Mouse (Mus musculus) myocyte (in vitro differentiated cells): Measurements from ENCODE around the gene Mettl7b. TPM values are rescaled to one million over a fixed set of nuclear protein-coding genes. Genes with fewer than 3 reads are reported as not detected.
A peak's percentile ranks its signal among the peaks of the same experiment; 100 is the strongest.

Experiments
- H3K27me3 ChIP-seq: one replicate; pipeline ENCODE4 v1.6.1; 2011; ENCODE audit not compliant: control insufficient read depth, insufficient read depth, insufficient read length
- H3K36me3 ChIP-seq: one replicate; pipeline ENCODE4 v1.6.1; 2011; ENCODE audit not compliant: control insufficient read depth, insufficient read depth
- H3K4me2 ChIP-seq: one replicate; pipeline ENCODE4 v1.6.1; 2011; ENCODE audit warnings: low read depth, control low read depth
- H3K4me3 ChIP-seq: one replicate; pipeline ENCODE4 v1.5.1; 2011; ENCODE audit warnings: mild to moderate bottlenecking, control low read depth, moderate library complexity
- H3K79me2 ChIP-seq: one replicate; pipeline ENCODE4 v1.6.1; 2011; ENCODE audit not compliant: control insufficient read depth, insufficient read depth
- H3ac ChIP-seq: one replicate; pipeline ENCODE4 v1.6.1; 2011; ENCODE audit not compliant: control insufficient read depth, insufficient read length
- CEBPB ChIP-seq: IDR thresholded peaks from 2 replicates; pipeline ENCODE4 v1.6.1; 2011; ENCODE audit warnings: mild to moderate bottlenecking, moderate library complexity; ENCODE audit not compliant: poor library complexity, insufficient read depth, severe bottlenecking
- E2F4 ChIP-seq: IDR thresholded peaks from one replicate; pipeline ENCODE4 v1.6.1; 2011; ENCODE audit warnings: mild to moderate bottlenecking, control low read depth, moderate library complexity; ENCODE audit not compliant: insufficient read depth
- MAX ChIP-seq: IDR thresholded peaks from one replicate; pipeline ENCODE4 v1.6.1; 2011; ENCODE audit warnings: low read depth, mild to moderate bottlenecking, control low read depth
- MYOD1 ChIP-seq, 3 experiments: IDR thresholded peaks; one replicate each; pipeline ENCODE4 v1.6.1; 2011; ENCODE audit warnings: control low read depth in 2 of 3, low read depth in 2 of 3, mild to moderate bottlenecking in 2 of 3, moderate library complexity in 1 of 3; ENCODE audit not compliant: insufficient read length in 2 of 3, control insufficient read depth in 1 of 3
- MYOG ChIP-seq, 3 experiments: IDR thresholded peaks; one replicate each; pipeline ENCODE4 v1.6.1; 2011; ENCODE audit warnings: control low read depth in 2 of 3, low read depth in 2 of 3, mild to moderate bottlenecking in 2 of 3; ENCODE audit not compliant: insufficient read length in 2 of 3, control insufficient read depth in 1 of 3, insufficient read depth in 1 of 3
- POLR2A ChIP-seq: IDR thresholded peaks from one replicate; pipeline ENCODE4 v1.6.1; 2011; ENCODE audit warnings: low read depth, mild to moderate bottlenecking, control low read depth, moderate library complexity; ENCODE audit not compliant: insufficient read length
- POLR2AphosphoS2 ChIP-seq: IDR thresholded peaks from one replicate; pipeline ENCODE4 v1.6.1; 2011; ENCODE audit warnings: low read depth, control low read depth; ENCODE audit not compliant: insufficient read length
- REST ChIP-seq: IDR thresholded peaks from one replicate; pipeline ENCODE4 v1.6.1; 2011; ENCODE audit warnings: mild to moderate bottlenecking, control low read depth, moderate library complexity; ENCODE audit not compliant: insufficient read depth, insufficient read length
- SRF ChIP-seq: IDR thresholded peaks from one replicate; pipeline ENCODE4 v1.6.1; 2011; ENCODE audit warnings: low read depth; ENCODE audit not compliant: control insufficient read depth, insufficient read length
- TCF12 ChIP-seq: IDR thresholded peaks from one replicate; pipeline ENCODE4 v1.6.1; 2011; ENCODE audit warnings: mild to moderate bottlenecking, control low read depth; ENCODE audit not compliant: poor library complexity, insufficient read depth, severe bottlenecking
- TCF3 ChIP-seq: IDR thresholded peaks from one replicate; pipeline ENCODE4 v1.6.1; 2011; ENCODE audit warnings: low read depth, control low read depth; ENCODE audit not compliant: insufficient read length
- USF1 ChIP-seq: IDR thresholded peaks from one replicate; pipeline ENCODE4 v1.6.1; 2011; ENCODE audit warnings: low read depth, mild to moderate bottlenecking, control low read depth, moderate library complexity
- polyA plus RNA-seq: library from polyadenylated mRNA; unstranded; fragments of >200 nt; fragmentation: generic; extraction: Trizol; gene quantifications from one replicate; pipeline ENCODE4 v1.2.1, GENCODE M21; 2012; ENCODE audit warnings: missing spikeins

Gene Mettl7b
- polyA plus RNA-seq, 1 experiment = 0.71 TPM

GRCm38 (mm10) chr10:128913219-128913618, 47.6 kb downstream of the Mettl7b start:
- H3K4me3 ChIP-seq = peak overlapping the region; percentile 96
- H3K27me3 ChIP-seq = no peaks in the 10 kb centered on the region
- peaks cover 61% of the 10 kb centered on the region for H3K36me3 ChIP-seq
- H3K79me2 ChIP-seq = peaks cover 64% of the 10 kb centered on the region
- H3K4me2 ChIP-seq = peak overlapping the region; percentile 93
- TF ChIP-seq SRF = no peak
- TF ChIP-seq USF1 = no peak
- no peak for TF ChIP-seq TCF12
- no peak for TF ChIP-seq E2F4
- TF ChIP-seq TCF3 = no peak
- no peak overlapping the region for H3ac ChIP-seq

DNA sequence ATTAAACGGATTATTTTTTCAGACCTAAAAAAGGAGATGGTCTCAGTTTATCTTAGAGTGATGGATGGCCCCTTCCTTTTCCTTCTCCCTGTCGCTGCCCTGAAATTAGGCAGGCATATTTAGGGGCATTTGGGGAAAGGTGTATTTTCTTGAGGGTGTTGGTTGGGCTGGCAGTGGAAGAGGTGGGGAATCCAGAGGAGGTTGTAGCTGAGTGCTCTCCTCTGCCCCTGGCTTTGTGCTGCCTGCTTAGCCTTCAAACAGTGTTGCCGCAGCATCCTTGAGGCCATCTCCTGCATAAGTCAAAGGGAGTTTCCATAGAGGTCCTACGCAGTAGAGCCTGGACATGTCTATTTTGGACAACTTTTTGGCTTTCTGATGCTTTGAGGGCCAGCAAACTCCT, 48.0 kb downstream of the Mettl7b start:
- peaks cover 64% of the 10 kb centered on the region for H3K79me2 ChIP-seq
- peaks cover 61% of the 10 kb centered on the region for H3K36me3 ChIP-seq
- TF ChIP-seq POLR2A (no peak), POLR2AphosphoS2 (peak; percentile 80), MYOD1 (IDR thresholded peaks at IDR 0.05; ENCODE audit: control insufficient read depth in 1 of 3, insufficient read length in 2 of 3, low read depth in 2 of 3) (no peak), CEBPB (no peak), MYOG (IDR thresholded peaks at IDR 0.05; ENCODE audit: control insufficient read depth in 1 of 3, insufficient read depth in 1 of 3, insufficient read length in 2 of 3, low read depth in 2 of 3) (no peak), SRF (no peak)
- peak overlapping the region; percentile 93 for H3K4me2 ChIP-seq
- no peak overlapping the region for H3ac ChIP-seq
- H3K4me3 ChIP-seq = peak overlapping the region; percentile 96
- H3K27me3 ChIP-seq = no peaks in the 10 kb centered on the region

- no peak overlapping the region for H3ac ChIP-seq
- peaks cover 64% of the 10 kb centered on the region for H3K79me2 ChIP-seq
- H3K4me3 ChIP-seq = peak overlapping the region; percentile 96
- H3K36me3 ChIP-seq = peaks cover 57% of the 10 kb centered on the region
- H3K4me2 ChIP-seq = peak overlapping the region; percentile 93
- no peaks in the 10 kb centered on the region for H3K27me3 ChIP-seq
- TF ChIP-seq POLR2AphosphoS2 (peak; percentile 71), E2F4 (no peak)
These were observed 48.5 kb downstream of the Mettl7b start for GRCm38 (mm10) chr10:128912268-128912667.

DNA sequence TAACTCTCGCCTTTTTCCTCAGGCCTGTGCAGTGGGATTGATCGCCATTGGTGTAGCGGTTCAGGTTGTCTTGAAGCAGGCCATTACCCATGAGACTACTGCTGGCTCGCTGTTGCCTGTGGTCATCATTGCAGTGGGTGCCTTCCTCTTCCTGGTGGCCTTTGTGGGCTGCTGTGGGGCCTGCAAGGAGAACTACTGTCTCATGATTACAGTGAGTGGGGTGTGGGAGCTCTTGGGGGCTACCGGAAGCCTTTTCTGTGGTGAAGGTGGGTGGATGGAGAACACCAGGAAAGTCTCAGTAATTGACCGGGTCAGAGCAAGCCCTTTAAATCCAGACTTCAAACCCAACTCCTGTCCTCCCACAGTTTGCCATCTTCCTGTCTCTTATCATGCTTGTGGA, 49.4 kb downstream of the Mettl7b start:
- peaks cover 64% of the 10 kb centered on the region for H3K79me2 ChIP-seq
- H3K4me3 ChIP-seq = peak overlapping the region; percentile 96
- peak overlapping the region; percentile 90 for H3ac ChIP-seq
- peak overlapping the region; percentile 93 for H3K4me2 ChIP-seq
- H3K36me3 ChIP-seq = peaks cover 48% of the 10 kb centered on the region
- no peaks in the 10 kb centered on the region for H3K27me3 ChIP-seq
- TF ChIP-seq POLR2A = no peak

- peak overlapping the region; percentile 93 for H3K4me2 ChIP-seq
- TF ChIP-seq POLR2A = peak; percentile 40
- TF ChIP-seq POLR2AphosphoS2 = peak; percentile 77
- no peak for TF ChIP-seq MAX
- TF ChIP-seq SRF = no peak
- TF ChIP-seq REST = no peak
- no peak for TF ChIP-seq CEBPB
- no peak for TF ChIP-seq USF1
- no peaks in the 10 kb centered on the region for H3K27me3 ChIP-seq
- H3ac ChIP-seq = peak overlapping the region; percentile 90
- peaks cover 60% of the 10 kb centered on the region for H3K79me2 ChIP-seq
- peak overlapping the region; percentile 96 for H3K4me3 ChIP-seq
- H3K36me3 ChIP-seq = peaks cover 39% of the 10 kb centered on the region
These were observed 50.5 kb downstream of the Mettl7b start for GRCm38 (mm10) chr10:128910066-128910841.

- peak overlapping the region; percentile 90 for H3ac ChIP-seq
- H3K36me3 ChIP-seq = peaks cover 33% of the 10 kb centered on the region
- peak overlapping the region; percentile 96 for H3K4me3 ChIP-seq
- peak overlapping the region; percentile 84 for H3K4me2 ChIP-seq
- TF ChIP-seq USF1 (peak; percentile 93), TCF3 (peak; percentile 70), POLR2AphosphoS2 (peak; percentile 54), MYOG (IDR thresholded peaks at IDR 0.05; ENCODE audit: control insufficient read depth in 1 of 3, insufficient read depth in 1 of 3, insufficient read length in 2 of 3, low read depth in 2 of 3) (peak; percentile 74 to 97 (median 96)), POLR2A (peak; percentile 81), TCF12 (peak; percentile 87), CEBPB (no peak), MAX (peak; percentile 75), MYOD1 (IDR thresholded peaks at IDR 0.05; ENCODE audit: control insufficient read depth in 1 of 3, insufficient read length in 2 of 3, low read depth in 2 of 3) (peak; percentile 13 to 99 (median 97)), SRF (no peak), REST (no peak), E2F4 (no peak)
- no peaks in the 10 kb centered on the region for H3K27me3 ChIP-seq
- H3K79me2 ChIP-seq = peaks cover 53% of the 10 kb centered on the region
These were observed 51.2 kb downstream of the Mettl7b start for GRCm38 (mm10) chr10:128909567-128910028.
